Mouse (Mus musculus) embryonic facial prominence, embryonic 15.5 days (tissue): ENCODE measurements around the gene Mapk6. TPM values are rescaled to one million over a fixed set of nuclear protein-coding genes. Genes with fewer than 3 reads are reported as not detected.
"Not testable (repeated sequence)": the region's sequence is repeated elsewhere in the genome, so short reads cannot be mapped to it uniquely, and the experiment has no call there.

ENCODE experiments used
- ATAC-seq: fragments of 200-750 bp; cut with Nextera tagmentation; 2 replicates; pipeline ENCODE4 v1.8.0; 2017; ENCODE audit warnings: low read depth, moderate TSS enrichment; ENCODE audit not compliant: insufficient number of reproducible peaks, low FRiP score, low TSS enrichment
- H3K27ac ChIP-seq: fragments of 300-500 bp; sonication (generic); replicated peaks from 2 replicates; pipeline ENCODE4 v1.5.1; 2015; ENCODE audit warnings: mild to moderate bottlenecking, inconsistent platforms
- H3K27me3 ChIP-seq: fragments of 300-500 bp; sonication (generic); 2 replicates; pipeline ENCODE4 v1.6.1; 2015; ENCODE audit warnings: inconsistent platforms
- H3K36me3 ChIP-seq: fragments of 300-500 bp; sonication (generic); 2 replicates; pipeline ENCODE4 v1.6.1; 2015; ENCODE audit warnings: mild to moderate bottlenecking, inconsistent platforms
- H3K4me1 ChIP-seq: fragments of 300-500 bp; sonication (generic); 2 replicates; pipeline ENCODE4 v1.6.1; 2015; ENCODE audit warnings: inconsistent platforms
- H3K4me2 ChIP-seq: fragments of 300-500 bp; sonication (generic); replicated peaks from 2 replicates; pipeline ENCODE4 v1.6.1; 2015; ENCODE audit warnings: mild to moderate bottlenecking, inconsistent platforms
- H3K4me3 ChIP-seq: fragments of 300-500 bp; sonication (generic); replicated peaks from 2 replicates; pipeline ENCODE4 v1.5.1; 2015; ENCODE audit warnings: mild to moderate bottlenecking, inconsistent platforms
- H3K9ac ChIP-seq: fragments of 300-500 bp; sonication (generic); 2 replicates; pipeline ENCODE4 v1.6.1; 2015; ENCODE audit warnings: inconsistent platforms
- H3K9me3 ChIP-seq: fragments of 300-500 bp; sonication (generic); replicated peaks from 2 replicates; pipeline ENCODE4 v1.6.1; 2016; ENCODE audit warnings: inconsistent platforms
- WGBS: fragments of 180-500 bp; shearing (Covaris S2); methylation state at CpG from one replicate; pipeline ENCODE4 v1.1.7; 2015; 5-methylcytosine and 5-hydroxymethylcytosine counted together
- polyA plus RNA-seq: library from polyadenylated mRNA; unstranded; fragments of >200 nt; fragmentation: Nextera tagmentation; extraction: Ambion mirVana; gene quantifications from 2 replicates; pipeline ENCODE4 v1.2.1, GENCODE M21; 2015

Mapk6 gene
- polyA plus RNA-seq, 1 experiment from 2014 or later: 58.1 TPM

DNA sequence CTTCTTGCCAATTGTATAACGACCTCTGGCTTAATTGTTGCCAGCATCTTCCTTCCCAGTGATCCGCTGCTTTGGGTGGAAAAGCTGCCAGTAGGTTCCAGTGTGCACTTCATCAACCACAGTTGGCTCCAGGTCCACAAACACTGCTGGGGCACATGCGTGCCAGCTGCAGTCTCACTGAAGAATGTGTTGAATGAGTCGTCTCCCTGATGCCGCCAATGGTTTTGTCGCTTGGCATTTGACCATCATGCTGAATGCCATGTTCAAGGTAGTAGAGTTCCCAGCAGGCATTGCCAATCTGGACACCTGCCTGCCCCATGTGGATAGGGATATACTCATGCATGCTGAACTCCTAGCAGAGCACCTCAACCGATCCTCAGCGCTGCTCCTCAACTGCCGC lies 34.2 kb downstream of the Mapk6 start:
- ATAC-seq: no peak
- WGBS: 90% methylated on average over 9 of the region's 9 CpGs
- Histone ChIP-seq H3K9ac (no peak overlapping the region), H3K36me3 (no peaks in the 10 kb centered on the region), H3K4me3 (no peak overlapping the region), H3K4me1 (no peaks in the 10 kb centered on the region), H3K27ac (no peak overlapping the region), H3K9me3 (no peaks in the 10 kb centered on the region), H3K27me3 (no peaks in the 10 kb centered on the region), H3K4me2 (no peak overlapping the region)

DNA sequence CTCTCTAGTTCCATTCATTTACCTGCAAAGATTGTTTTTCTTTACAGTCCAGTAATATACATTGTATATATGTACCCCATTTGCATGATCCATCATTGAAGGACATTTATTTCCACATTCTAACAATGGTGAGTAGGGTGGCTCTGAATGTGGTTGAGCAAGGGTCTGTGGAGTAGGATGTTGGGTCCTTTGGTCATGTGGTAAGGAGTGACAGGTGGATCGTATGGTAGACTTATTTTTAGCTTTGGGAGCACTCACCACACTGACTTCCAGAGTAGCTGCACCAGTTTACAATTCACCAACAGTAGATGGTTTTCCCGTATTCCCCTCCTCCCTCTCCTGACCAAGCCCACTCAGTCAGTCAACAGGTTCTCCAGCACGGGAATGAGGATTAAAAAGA lies 41.0 kb downstream of the Mapk6 start:
- no peak overlapping the region for H3K9ac ChIP-seq
- no peak overlapping the region for H3K4me3 ChIP-seq
- ATAC-seq: no peak
- no peaks in the 10 kb centered on the region for H3K4me1 ChIP-seq
- no peak overlapping the region for H3K27ac ChIP-seq
- H3K9me3 ChIP-seq: no peaks in the 10 kb centered on the region
- whole genome bisulfite sequencing: 73% methylated on average over 3 of the region's 3 CpGs
- no peaks in the 10 kb centered on the region for H3K27me3 ChIP-seq
- H3K36me3 ChIP-seq: no peaks in the 10 kb centered on the region
- H3K4me2 ChIP-seq: no peak overlapping the region

DNA sequence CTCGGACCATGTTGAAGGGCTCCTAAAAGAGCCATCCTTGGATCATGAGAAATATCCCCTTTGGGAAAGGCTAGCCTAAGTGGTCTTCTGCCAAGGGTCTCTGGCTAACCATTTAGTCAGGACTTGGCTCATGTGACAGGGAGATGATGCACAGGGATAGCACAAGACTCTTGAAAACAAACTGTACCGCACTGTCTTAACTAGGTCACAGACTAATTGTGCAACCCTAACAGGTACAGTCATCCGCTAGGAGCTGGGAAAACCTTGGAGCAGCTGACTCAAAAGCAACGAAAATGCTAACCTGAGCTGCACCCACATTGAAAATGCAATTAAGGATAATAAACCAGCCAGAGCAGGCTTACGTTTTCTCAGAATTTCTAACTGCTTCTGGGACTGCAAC lies 43.6 kb downstream of the Mapk6 start:
- WGBS: 59% methylated on average over 5 of the region's 5 CpGs
- no peaks in the 10 kb centered on the region for H3K36me3 ChIP-seq

DNA sequence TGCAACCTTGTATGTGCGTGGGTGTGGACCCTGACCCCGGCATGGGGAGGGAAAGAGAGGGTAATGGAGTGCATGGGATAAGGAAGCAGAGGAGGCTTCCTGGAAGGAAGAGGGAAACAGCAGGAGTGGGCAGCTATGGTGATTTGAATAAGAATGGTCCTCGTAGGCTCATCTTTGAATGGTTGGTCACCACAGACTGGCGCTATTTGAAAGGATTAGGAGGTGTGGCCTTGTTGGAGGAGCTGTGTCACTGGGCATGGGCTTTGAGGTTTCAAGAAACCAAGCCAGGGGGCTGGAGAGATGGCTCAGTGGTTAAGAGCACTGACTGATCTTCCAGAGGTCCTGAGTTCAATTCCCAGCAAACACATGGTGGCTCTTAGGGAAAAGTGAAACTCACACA lies 44.6 kb downstream of the Mapk6 start:
- Histone ChIP-seq H3K4me1 (no peaks in the 10 kb centered on the region), H3K36me3 (no peaks in the 10 kb centered on the region), H3K4me3 (no peak overlapping the region), H3K27ac (no peak overlapping the region), H3K9ac (no peak overlapping the region), H3K9me3 (no peaks in the 10 kb centered on the region), H3K4me2 (no peak overlapping the region), H3K27me3 (no peaks in the 10 kb centered on the region)
- 83% methylated on average over 4 of the region's 4 CpGs for WGBS
- ATAC-seq: no peak

More for the DNA sequence above, 43.6 kb downstream of the Mapk6 start:
- no peak for ATAC-seq
- Histone ChIP-seq H3K27ac (no peak overlapping the region), H3K9ac (no peak overlapping the region), H3K9me3 (no peaks in the 10 kb centered on the region), H3K4me2 (no peak overlapping the region), H3K4me1 (no peaks in the 10 kb centered on the region), H3K27me3 (no peaks in the 10 kb centered on the region), H3K4me3 (no peak overlapping the region)

DNA sequence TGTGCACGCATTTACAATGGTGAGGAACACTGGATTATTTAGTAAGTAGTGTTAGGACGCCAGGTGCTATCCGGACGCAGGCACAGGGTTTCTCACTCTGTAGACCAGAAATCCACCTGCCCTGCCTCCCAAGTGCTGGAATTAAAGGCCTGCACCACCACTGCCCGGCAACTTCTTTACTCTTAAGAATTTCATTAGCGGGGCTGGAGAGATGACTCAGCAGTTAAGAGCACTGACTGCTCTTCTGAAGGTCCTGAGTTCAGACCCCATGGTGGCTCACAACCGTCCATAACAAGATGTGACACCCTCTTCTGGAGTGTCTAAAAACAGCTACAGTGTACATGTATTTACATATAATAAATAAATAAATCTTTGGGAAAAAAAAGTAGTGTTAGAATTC lies 46.1 kb downstream of the Mapk6 start:
- H3K4me3 ChIP-seq: not testable (repeated sequence)

DNA sequence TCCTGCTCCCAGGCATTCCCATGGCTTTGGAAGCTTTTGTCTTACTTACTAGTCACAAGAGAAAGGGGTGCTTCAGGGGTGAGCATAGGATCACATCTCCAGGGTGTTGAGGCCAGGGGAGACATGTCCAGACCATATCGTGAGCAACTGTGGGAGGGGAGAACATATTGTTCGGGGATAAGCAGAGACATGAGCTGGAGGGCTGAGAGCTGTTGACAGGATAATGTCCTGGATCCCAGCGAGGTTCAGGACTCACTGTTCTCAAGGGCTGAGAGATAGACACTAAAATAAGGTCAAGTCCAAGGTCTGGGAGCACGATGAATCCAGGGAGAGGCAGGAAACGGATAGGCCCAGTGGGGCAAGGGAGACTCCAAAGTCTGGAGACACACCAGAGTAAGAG lies 46.8 kb downstream of the Mapk6 start:
- no peak overlapping the region for H3K4me2 ChIP-seq
- no peaks in the 10 kb centered on the region for H3K36me3 ChIP-seq
- ATAC-seq: no peak
- no peak overlapping the region for H3K27ac ChIP-seq
- WGBS: 65% methylated on average over 5 of the region's 5 CpGs
- no peaks in the 10 kb centered on the region for H3K4me1 ChIP-seq
- no peak overlapping the region for H3K9ac ChIP-seq
- H3K4me3 ChIP-seq: no peak overlapping the region
- H3K27me3 ChIP-seq: no peaks in the 10 kb centered on the region
- H3K9me3 ChIP-seq: no peaks in the 10 kb centered on the region

More for the DNA sequence above, 46.1 kb downstream of the Mapk6 start:
- not testable (repeated sequence) for H3K4me1 ChIP-seq, H3K27ac ChIP-seq, ATAC-seq, H3K9ac ChIP-seq, H3K9me3 ChIP-seq, H3K36me3 ChIP-seq, H3K4me2 ChIP-seq, H3K27me3 ChIP-seq
- 67% methylated on average over 7 of the region's 7 CpGs for WGBS

DNA sequence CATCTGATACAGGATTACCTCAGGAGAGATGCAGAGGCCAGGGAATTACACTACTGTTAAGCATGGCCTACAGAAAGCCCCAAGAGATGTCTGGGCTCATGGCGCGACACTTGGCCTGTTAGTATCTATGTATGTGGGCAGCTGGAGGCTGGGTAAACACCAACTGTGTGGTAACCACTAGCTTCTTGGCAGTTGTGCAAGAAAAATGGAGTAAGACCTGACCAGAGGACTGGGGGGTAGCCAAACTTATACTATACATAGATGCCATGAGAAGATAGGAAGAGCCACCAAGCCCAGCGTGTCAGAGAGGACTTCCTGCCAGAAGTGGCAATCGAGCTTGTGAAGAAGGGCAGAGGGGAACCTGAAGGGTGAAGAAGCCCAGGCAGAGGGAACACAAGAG lies 47.6 kb downstream of the Mapk6 start:
- H3K9me3 ChIP-seq: no peaks in the 10 kb centered on the region
- 77% methylated on average over 4 of the region's 4 CpGs for WGBS

DNA sequence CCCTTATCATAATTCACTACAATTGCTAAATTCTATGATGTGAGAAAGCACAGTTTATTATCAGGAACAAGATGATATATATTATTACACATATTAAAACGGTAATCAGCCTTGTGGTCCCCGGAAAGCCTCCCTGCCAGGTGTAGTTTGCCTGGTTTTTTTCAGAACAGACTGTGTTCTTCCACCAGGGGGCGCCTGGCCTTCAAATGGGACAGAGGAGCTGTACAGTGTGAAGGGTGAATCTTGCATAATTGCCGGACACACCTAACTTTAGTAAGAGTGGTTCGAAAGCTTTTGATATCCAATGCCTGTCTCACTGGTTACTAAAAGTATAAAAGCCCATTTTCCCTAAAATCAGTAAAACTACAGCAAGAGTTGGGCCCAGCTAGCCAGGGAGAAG lies 48.1 kb downstream of the Mapk6 start:
- Histone ChIP-seq H3K27me3 (no peaks in the 10 kb centered on the region), H3K36me3 (no peaks in the 10 kb centered on the region), H3K9ac (no peak overlapping the region), H3K4me1 (no peaks in the 10 kb centered on the region), H3K4me2 (no peak overlapping the region), H3K4me3 (no peak overlapping the region), H3K9me3 (no peaks in the 10 kb centered on the region), H3K27ac (no peak overlapping the region)
- WGBS: 28% methylated on average over 5 of the region's 5 CpGs
- no peak for ATAC-seq

More for the DNA sequence above, 47.6 kb downstream of the Mapk6 start:
- no peak for ATAC-seq
- Histone ChIP-seq H3K9ac (no peak overlapping the region), H3K27me3 (no peaks in the 10 kb centered on the region), H3K4me1 (no peaks in the 10 kb centered on the region), H3K27ac (no peak overlapping the region), H3K4me2 (no peak overlapping the region), H3K36me3 (no peaks in the 10 kb centered on the region), H3K4me3 (no peak overlapping the region)

DNA sequence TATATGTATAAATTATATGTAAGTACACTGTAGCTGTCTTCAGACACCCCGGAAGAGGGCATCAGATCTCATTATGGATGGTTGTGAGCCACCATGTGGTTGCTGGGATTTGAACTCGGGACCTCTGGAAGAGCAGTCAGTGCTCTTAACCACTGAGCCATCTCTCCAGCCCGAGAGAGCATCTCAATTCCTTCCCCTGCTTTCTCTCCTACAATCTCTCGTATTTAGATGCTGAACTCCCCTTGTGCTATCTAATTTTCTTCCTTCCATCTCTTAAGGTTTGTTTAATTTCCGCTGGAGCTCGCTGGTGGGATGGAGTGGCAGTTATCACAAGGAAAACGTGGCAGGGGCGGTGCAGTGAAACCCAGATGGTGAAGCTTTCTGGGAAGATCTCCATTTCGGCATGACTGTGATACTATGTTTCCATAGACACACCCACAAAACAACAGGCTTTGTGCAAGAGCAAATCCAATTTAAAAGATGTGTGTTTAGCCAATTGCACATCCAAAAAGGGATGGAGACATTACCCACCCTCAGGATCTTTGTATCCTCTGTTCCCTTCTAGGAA lies 52.6 kb downstream of the Mapk6 start:
- 0 out of 2 replicates have a peak, but pooled peaks cover 3% of the 10 kb centered on the region for H3K4me1 ChIP-seq
- H3K4me3 ChIP-seq: no peak overlapping the region
- H3K36me3 ChIP-seq: no peaks in the 10 kb centered on the region
- peak; percentile 11; the same call in 1 of the 2 replicates for ATAC-seq
- WGBS: 71% methylated on average over 9 of the region's 9 CpGs
- no peaks in the 10 kb centered on the region for H3K27me3 ChIP-seq
- no peaks in the 10 kb centered on the region for H3K9me3 ChIP-seq
- no peak overlapping the region for H3K27ac ChIP-seq
- no peak overlapping the region for H3K4me2 ChIP-seq
- H3K9ac ChIP-seq: no peak overlapping the region

DNA sequence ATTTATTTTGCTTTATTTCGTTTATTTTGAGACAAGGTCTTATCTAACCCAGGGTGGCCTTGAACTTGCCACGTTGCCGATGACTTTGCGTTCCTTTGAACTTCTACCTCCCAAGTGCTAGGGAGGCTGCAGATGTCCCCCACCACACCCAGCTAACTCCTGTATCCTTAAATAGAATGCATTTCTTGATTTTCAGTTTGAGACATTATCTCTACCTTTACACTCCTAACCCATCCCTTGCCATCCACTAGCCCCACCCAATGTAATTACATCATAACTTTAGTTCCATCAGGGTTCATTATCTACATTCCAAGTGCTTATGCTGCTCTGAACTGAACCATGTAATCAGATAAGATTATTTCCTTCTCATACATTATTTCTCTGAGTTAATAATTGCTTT lies 54.0 kb downstream of the Mapk6 start:
- Histone ChIP-seq H3K36me3 (no peaks in the 10 kb centered on the region), H3K27ac (no peak overlapping the region), H3K4me3 (no peak overlapping the region), H3K9ac (no peak overlapping the region), H3K9me3 (no peaks in the 10 kb centered on the region), H3K27me3 (no peaks in the 10 kb centered on the region), H3K4me1 (0 out of 2 replicates have a peak, but pooled peaks cover 3% of the 10 kb centered on the region), H3K4me2 (no peak overlapping the region)
- WGBS: 88% methylated on average over 4 of the region's 4 CpGs
- ATAC-seq: no peak

DNA sequence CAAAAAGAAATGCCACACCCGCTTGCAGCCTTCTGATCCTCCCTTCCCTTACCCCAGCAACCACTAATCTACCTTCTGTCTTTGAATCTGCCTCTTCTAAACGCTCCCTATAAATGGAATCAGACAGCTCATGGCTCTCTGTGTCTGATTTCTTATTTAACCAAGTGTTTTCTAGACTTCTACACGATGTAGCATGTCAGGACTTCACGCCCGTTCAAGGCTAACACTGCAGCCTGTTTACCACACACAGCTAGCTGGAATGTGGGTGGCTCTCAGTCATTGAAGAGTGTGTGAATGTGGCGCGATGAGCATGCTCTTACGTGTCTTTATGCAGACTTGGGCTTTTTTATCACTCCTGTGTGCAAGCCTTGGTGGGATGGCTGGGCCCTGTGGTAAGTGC lies 56.7 kb downstream of the Mapk6 start:
- 50% methylated on average over 8 of the region's 8 CpGs for WGBS
- H3K4me3 ChIP-seq: no peak overlapping the region

DNA sequence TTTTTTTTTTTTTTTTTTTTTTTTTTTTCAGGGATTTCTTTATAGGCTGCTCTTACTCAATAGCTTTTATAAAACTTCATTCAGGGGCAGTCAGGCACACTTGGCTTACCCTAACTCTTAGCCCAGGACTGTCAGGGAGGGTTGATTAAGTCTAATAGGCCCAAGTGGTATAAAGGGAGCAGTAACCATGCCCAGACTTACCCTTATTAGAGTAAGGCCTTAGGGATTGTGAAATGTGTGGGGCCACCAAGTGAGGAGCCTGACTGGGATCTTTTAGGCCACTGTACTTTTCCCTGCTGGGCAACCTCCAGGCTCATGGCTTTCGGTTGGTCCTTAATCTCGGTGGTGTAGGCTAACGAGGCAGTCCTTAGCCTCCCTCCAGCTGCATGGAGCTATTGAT lies 61.2 kb downstream of the Mapk6 start:
- Histone ChIP-seq H3K27ac (no peak overlapping the region), H3K36me3 (peaks cover 10% of the 10 kb centered on the region; the same call in 1 of the 2 replicates), H3K9me3 (no peaks in the 10 kb centered on the region), H3K4me3 (no peak overlapping the region), H3K27me3 (no peaks in the 10 kb centered on the region), H3K9ac (no peak overlapping the region), H3K4me2 (no peak overlapping the region), H3K4me1 (0 out of 2 replicates have a peak, but pooled peaks cover 3% of the 10 kb centered on the region)
- ATAC-seq: no peak
- 72% methylated on average over 3 of the region's 3 CpGs for WGBS

More for the DNA sequence above, 56.7 kb downstream of the Mapk6 start:
- H3K9me3 ChIP-seq: no peaks in the 10 kb centered on the region
- no peak overlapping the region for H3K4me2 ChIP-seq
- H3K27ac ChIP-seq: peak overlapping the region; percentile 70
- H3K9ac ChIP-seq: no peak overlapping the region
- H3K4me1 ChIP-seq: 0 out of 2 replicates have a peak, but pooled peaks cover 3% of the 10 kb centered on the region
- 0 out of 2 replicates have a peak, but pooled peaks have one; percentile 22 for ATAC-seq
- H3K36me3 ChIP-seq: no peaks in the 10 kb centered on the region
- no peaks in the 10 kb centered on the region for H3K27me3 ChIP-seq
